Mouse (Mus musculus): ENCODE data around the gene Kcnd3.
A peak's percentile ranks its signal among the peaks of the same experiment; 100 is the strongest.

Gene Kcnd3

DNA sequence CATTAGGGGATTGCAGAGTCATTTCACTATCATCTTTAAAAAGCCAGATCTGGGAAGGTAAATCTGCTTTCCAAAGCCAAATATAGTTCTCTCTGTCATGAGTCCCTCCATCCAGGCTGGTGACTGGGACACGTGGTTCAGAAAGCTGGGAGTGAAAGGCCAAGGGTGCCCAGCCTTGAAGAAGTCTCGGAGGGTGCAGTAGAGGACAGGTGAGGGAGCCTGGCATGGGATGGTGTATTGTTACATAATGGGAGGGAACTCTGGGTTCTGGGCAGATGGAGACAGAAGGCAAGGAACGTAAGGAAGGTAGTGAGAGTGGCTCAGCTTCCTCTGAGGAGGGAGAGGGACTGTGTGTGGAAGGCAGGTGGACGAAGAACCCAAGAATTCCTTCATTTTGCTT, 5.5 kb downstream of the Kcnd3 start:
- DNase-seq, result no peak

DNA sequence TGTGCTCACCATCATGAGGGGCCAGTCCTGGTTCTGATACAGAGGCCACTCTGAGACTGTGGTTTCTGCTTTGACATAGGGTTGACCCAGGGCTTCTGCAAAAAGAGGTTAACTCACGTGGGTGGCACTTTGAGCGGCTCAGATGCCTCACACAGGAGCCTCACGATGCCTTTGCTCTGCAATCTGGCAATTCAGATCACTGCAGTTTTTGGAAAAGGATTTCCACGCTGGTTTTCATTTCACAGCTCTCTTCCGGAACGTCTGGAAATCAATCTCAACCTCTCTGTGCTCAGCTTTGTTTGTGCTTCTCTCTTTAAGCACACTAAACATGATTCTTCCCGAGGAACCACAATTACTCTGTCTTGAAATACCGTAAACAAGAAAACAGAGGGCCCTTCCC, 14.4 kb downstream of the Kcnd3 start:
- DNase-seq, result no peak

DNA sequence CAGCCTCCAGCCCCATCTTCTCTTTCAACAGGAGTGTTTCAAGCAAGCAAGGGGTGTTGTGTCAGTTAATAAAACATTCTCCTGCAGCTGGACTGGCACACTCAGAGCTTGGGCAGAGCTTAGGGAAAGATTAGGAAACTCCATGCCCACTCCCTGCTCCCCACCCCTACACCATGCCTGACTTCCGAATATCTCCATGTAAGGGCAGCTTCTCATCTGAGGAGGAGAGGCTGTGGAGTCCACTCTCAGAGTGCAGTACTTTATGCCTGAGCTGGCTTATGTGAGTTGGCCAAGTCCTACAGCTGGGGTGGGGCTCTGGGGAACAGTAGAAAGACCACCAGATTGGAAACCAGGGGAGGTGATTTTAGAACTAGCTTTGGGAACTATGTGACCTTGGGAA, 20.4 kb downstream of the Kcnd3 start:
- DNase-seq, result no peak

DNA sequence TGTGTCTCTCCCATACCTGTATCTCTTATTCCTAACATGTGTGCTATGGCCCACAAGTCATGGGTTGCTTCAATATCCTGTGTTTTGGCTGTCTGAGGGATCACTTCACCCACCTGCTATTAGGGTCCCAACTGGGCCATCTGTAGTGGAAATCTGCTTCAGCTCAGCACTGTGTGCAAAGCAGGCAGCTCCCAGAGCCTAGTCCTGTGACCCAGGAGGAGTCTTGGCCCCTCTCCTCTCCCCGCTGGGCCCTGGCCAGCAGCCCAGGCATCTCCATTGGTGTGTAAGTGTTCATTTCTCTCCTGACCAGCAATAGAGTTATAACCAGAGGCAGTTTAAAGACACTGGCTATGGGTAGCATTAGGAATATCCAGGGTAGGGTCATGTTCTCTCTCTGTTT, 24.3 kb downstream of the Kcnd3 start:
- DNase-seq, result no peak

DNA sequence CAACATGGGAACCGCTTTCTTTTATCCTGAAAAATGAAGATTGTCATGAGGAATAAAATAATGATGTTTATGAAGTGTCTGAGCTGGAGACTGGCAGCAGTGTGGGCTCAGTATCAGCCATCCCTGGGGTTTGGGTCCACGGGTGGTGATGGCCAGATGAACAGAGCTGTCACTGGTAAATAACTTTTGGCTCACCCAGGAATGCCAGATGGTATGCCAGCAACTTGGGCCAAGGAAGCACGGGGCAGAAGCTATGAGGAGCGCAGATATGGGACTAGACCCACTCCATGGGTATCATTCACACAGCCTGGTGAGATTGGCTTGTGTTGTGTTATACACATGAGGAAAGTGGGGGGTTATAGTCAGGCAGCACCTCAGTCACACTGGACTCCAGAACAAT, 26.7 kb downstream of the Kcnd3 start:
- DNase-seq, result no peak

DNA sequence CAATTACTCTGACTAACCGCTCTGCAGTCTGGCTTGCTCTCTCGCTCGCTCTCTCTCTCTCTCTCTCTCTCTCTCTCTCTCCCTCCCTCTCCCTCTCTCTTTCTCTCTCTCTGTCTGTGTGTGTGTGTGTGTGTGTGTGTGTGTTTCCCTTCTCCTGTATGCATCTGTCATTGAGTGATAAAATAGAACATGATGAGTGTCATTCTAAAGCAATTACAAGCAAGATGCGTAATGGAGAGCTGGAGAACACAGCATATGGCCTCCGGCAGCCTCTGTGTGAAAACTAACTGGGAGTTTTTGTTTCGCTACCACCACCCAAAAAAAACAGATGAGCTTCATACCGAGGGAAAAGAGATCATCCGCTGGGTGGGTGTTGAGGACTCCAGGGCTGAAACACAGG, 29.3 kb downstream of the Kcnd3 start:
- no peak for DNase-seq

DNA sequence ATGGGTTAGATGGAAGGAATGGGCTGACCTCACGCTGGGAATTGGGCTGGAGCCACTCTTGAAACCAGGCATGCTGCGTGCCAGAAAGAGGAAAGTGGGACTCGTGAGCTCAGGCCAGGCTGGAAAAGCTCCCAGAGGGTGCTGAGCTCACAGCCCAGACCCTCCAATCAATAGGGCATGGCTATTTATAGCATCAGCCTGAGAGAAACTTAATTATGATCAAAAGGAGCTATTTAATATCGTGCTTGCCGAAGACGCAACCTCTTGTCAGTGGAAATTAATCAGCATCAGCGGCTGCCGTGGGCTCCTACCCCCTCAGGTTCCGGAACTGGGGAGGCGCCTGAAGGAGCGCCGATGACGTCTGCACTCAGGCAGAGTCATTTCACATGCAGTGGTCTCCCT, 31.5 kb downstream of the Kcnd3 start:
- DNase-seq, result no peak

DNA sequence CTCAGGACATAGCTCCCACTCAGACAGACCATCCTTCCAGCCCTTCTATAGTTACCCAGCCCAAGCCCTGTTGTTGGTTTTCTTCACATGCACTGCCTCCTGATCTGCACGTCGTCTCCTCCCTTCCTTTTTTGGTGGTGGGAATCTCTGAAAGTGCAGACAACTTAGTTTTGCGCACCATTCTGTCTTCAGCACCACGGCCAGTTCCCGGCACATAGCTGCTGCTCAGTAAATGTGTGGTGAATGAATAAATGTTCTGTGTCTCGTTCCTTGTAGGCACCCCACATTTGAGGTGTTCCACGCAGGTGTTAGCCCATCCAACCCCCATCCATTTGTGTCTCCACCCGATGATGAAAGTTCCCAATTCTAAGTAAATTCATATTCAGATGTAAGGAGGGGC, 35.0 kb downstream of the Kcnd3 start:
- peak in 1 of 2 experiments; percentile 61 for DNase-seq

DNA sequence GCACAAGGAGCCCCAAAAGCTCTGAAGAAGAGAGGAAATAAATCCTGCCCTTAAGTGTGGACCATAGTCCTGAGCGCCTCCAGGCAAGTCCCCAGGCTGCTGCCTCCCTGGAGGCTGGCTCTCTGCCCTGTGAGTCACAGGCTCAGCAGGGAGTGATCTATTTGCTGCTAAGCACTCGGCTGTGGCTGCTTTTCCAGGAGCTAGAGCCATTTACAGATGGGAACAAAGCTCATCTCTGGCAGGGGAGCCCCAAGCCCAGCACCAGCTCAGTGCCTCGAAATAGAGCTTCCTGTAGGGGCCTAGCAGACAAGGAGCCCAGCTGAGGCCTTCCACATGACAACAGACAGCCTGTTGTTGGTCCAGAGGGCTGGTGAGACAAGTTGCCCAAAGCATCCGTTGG, 37.5 kb downstream of the Kcnd3 start:
- peak; percentile 11 to 35 for DNase-seq

DNA sequence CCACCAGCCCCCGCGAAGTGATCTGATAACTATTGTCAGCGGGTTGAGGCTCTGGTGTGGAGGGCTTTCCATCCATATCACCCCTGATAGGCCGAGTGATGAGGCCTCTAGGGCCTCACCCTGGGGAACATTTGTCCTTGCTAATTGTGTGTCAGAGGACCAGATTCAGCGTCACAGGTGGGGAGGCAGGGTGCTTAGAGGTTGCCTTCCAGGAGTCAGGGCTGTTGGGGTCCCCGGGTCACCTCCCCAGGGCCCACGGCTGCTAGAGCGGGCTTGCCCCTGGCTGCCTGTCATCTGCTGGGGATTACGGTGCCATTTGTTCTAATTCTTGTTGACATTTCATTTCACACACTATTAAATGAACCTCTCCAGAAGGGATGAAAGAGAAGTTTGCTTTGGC, 42.8 kb downstream of the Kcnd3 start:
- no peak for DNase-seq

DNA sequence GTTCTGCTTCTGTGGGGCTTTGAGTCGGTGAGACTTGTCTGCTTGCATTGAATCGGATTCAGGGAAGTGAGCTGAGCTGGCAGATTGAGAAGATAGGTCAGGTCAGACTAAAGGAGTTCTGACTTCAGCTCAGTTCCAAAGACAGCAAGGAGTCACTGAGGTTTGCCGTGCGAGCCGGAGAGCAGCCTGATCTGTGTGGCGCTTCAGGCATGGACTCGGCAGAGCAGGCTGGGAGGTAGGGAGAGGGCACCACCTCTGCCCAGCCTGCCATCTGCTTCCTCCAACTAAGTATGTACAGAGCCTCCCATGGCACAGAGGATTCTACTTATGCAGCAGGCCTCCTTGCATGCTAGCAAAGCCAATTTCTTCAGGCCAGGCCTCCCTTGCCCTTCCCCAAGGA, 44.1 kb downstream of the Kcnd3 start:
- no peak for DNase-seq

DNA sequence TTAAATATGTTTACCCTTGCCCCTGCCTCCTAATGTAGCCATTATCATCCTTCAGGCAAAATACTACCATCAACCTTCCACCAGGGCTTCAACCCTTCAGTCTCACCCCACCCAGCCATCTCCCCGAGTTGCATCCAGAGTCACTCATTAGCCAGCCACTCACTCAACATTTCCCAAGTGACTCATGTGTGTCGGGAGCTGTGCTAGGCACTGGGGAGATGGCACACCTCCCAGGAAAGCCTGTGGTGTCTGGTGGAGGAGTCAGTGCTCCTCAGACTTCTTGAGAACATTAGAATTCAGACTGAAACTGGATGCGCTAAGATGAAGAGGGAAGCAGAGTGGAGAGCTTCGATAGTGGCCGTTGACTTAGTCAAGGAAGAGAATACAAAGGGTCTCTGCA, 44.8 kb downstream of the Kcnd3 start:
- no peak for DNase-seq

DNA sequence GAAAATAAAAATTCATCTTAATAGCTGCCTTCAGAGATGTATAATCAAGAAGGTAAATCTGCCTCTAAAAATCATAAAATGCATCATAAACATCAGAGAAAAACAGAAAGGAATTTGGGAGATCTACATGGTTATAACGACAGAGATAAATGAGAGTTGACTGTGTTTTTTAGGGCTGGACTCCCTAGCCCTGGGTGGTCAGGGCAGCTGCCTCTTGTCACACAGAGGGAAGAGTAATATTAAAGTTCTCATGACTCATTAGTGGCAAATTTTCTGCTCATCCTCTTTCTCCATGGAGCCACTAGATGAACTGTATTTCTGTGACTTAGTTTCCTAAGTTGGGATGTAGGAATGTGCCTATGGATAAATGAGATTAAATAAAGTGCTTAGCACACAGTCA, 48.9 kb downstream of the Kcnd3 start:
- no peak for DNase-seq

DNA sequence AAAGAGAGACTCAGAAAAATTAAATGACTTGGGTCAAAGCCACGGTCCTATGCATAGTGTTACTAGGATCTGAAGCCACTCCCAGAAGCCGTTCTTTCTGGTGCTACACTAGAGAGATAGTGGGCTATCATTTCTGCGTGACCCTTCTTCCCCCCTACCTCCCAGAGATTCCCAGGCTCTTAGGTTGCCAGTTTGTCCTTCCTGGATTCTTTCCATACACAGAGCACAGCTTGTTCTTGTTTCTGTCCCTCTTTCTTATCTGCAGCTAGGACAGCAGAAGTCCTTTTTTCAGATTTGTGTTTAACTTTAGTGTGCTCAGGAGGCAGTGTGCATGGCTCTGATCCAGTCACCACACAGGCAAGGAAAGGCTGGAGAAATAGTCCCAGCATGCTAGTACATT, 52.1 kb downstream of the Kcnd3 start:
- DNase-seq, result peak in 1 of 2 experiments; percentile 6

DNA sequence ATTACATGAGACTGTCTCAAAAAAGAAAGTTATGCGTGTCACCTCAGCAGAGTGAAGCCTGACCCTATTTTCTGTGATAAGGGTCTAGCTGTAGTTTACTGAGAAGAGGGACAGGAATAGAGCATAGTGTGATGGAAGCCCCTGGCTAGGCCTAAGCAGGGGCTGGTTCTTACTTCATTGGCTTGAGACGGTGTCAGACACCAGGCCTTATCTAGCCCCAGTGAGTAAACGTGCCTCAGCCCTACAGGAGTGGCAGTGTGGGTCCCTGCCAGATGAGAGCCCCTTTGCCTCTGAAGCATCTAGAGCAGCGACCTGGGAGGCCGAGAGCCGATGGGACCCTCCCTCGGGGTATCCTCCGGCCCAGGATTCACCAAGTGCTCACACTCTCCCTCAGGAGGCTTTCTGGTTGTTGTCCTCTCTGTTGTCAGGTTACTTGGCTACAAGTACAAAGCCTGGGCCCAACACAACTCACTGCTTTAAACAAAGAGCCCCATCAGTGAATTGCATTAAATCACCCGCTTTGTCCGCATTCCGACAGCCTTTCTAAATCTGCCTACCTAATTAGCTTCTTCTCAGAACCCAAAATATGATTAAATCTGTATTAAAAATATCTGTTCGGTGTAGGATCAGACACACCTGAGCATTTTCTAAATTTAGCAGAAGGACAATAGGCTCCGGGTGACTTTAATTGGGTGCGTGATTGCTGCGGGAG, 53.2 kb downstream of the Kcnd3 start:
- no peak for DNase-seq

DNA sequence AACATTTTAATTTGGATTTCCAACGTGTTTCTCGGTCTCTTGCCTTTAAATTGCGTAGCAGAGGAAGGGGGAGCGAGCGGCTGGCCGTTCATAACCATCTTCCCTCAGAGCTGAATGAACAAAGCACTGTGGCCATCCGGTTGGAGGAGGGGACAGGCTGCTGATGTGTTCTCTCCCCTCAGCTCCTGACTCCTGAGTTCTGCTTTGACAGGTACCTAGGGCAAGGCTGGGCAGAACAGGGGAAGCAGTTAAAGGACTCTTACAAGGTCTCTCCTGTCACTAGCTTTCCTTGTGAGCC, 53.7 kb downstream of the Kcnd3 start:
- DNase-seq, result no peak

DNA sequence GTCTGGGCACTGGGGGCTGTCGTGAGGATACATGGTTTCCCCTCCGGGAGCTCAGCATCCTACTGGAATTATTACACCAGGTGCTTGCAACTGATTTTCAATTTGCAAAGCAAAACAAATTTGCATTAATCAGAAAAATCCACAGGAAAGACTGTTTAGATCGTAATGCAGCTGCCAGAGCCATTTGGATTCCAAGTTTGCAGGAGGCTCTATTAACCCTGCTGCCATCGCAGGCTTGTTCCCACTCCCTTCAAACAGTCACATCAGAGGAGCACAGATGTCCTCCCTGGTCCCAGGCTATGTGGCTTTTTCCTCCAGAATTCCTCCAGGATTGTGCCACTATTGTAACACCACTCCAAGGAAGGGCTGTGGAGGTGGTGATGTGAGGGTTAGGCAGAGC, 54.5 kb downstream of the Kcnd3 start:
- DNase-seq, result no peak

DNA sequence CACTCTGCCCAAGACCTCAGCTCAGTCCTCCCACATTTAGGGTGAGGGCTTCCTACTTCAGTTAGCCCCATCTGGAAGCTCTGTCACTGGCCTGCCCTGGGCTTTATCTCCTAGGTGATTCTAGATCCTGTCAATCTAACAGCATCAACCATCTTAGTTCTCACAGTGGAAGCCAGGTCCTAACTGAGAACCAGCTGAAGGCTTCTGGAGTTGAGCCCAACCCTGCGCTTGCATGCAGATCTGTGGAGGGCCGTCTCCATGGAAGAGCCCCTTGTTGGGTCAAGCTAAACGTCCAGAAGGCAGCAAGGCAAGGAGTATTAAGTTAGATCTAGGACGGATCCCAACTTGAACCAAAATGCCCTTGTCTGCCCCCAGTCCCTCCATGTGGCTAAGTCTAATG, 57.2 kb downstream of the Kcnd3 start:
- DNase-seq, result no peak

DNA sequence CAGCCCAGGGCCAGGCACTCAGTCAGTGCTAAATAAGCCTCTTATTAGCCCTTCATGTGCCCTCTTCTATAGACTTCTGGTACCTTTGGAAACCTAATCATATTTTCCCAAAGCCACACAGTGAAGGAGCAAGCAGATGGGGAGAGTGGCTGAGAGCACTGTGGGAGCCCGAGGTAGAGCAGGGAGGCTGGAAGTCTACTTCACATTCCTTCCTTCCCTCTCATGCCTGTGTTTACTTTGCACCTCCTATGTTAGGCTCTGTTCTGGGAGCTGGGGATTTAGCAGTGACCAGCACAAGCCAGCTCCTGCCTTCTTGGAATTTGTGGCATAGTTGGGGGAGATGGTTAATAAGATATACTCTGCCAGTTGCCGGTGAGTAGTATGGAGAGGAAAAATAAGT, 59.7 kb downstream of the Kcnd3 start:
- DNase-seq, result no peak

DNA sequence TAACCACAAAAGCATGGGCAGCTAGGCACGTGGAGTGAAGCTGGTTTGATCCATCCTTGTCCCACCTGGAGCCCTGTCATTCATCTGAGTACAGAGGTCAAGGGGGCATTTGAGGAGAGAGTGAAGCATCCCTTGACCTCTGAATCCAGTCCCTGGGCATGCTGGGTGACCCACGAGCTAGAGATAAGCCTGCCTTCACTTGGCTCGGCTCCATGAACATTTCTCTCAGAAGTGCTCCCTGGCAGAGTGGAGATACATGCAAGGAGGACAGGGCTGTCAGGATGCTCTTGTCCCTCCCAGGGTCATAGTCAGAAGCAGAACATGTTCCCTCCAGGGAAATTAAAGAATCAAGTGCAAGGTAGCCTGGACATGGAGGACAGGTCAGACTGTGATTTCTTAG, 62.1 kb downstream of the Kcnd3 start:
- no peak for DNase-seq

DNA sequence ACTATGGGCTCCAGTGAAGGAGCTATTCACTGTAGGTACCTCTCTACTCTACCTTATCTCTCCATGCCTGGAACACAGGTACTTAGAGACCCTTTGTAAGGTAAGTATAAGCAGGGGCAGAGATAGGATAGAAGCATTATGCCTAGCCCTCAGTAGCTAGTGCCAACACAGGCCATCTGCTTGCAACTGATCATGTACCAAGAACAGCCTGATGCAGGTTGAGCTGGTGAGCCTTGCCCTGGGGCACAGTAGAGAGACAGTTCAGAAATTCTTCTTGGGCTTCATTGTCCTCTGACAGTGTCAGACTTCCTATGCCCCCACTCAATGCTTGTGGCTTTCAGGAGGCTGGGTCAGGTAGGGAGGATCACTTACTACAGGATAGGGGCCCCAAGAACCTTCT, 62.9 kb downstream of the Kcnd3 start:
- no peak for DNase-seq

DNA sequence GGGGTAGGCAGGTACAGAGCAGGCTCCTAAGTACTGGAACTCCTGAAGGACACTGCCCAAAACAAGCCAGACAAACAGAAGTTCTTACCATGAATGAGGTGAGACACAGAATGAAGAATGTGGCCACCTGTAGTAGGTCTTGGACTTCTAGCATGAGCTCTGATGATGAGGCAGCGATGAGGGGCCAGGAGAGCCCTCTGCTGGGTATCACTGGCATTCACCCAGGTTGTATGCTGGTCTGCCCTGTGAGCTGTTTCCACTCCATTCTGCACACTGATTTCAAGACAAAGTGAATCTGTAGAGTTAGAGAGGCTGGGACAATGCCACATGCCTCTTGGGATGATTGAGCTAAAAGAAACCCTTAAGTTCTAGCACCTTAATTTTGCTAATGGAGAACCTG, 63.5 kb downstream of the Kcnd3 start:
- no peak for DNase-seq

DNA sequence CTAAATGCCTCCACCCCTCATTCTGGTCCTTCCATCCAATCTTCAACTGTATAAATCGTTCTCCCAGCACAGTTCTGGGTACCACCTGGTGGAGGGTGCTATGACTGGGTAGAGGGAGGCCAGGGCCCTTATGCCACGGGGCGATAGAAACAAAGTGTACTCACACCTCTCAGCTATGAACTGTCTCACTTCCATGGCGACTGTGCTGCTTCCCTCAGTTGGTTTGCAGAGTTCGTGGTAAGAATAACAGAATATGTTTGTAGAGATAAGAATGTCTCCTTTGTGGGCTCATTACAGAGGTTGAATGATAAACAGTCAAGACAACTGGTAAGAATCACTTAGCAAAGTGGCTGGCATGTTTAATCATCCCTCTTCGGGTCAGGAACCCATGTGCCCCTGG, 68.3 kb downstream of the Kcnd3 start:
- no peak for DNase-seq

DNA sequence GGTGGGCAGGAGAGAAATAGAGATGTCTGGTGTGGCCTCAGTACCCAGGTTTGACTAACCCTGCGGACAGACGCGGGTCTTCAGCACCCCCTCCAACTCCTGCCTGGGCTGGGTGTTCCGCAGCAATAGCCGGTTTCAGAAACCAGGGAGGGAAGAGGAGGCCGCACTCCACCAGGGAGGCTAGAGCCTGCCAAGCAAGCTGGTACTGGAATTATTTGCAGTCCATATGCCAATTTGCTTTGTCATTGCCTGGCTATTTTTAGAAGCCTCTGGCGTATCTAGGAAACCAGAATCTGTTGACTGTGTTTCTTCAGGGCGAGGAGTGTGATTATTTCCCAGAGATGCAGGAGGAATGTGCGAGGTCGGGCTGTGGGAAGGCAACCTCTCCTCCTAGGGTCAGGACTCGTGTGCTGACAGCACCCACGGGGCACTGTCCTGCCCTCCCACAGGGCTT, 69.1 kb downstream of the Kcnd3 start:
- DNase-seq, result peak in 1 of 2 experiments; percentile 12

DNA sequence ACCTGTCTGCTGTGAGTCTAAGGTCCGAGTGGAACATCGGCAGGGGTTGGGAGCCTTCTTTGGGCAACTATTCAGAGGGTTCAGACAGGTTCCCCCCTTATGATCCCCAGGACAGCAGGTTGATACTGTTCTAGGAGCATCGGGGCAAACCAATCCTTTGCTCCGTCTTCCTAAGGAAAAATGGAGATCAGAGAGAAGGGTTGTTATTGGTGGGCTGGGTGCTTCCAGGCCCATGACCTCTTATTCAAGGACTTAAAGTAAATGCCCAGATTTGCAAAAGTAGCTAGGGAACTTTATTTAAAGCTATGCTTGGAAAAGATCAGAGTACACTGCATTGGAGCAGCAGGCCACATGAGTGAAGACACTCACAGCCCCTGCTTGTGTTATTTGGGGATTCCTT, 69.5 kb downstream of the Kcnd3 start:
- DNase-seq, result no peak

DNA sequence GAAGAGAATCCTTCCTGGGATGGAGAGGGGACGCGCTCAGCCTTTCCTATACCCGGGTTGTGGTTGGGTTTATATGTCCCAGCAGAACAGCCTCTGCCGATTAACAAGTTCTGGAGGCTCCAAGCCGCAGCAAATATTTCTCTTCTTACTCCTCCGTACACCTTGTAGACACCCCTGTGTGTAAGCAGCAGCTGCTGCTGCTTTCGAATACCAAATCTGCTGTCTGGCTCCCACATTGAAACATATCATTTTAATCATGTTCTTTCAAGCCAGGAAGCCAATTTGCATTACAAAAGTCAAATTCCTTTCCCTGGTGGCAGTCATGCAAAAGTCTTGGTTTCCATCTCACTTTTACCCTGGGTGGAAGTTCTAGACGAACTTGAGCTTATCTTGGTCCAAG, 76.7 kb downstream of the Kcnd3 start:
- DNase-seq, result no peak
